Mouse (Mus musculus): Measurements from ENCODE around the gene Slc33a1. TPM values are rescaled to one million over a fixed set of nuclear protein-coding genes. Genes with fewer than 3 reads are reported as not detected.

Gene Slc33a1
- polyA plus RNA-seq (2012; ENCODE audit: insufficient read depth, low replicate concordance), result 13.9 and 33.7 TPM in 2 replicates

- Histone ChIP-seq H3K9me3 (no peaks in the 10 kb centered on the region), H3K4me1 (peaks cover 31% of the 10 kb centered on the region), H3K4me3 (replicated peaks) (peak within 1 kb of the TSS; percentile 93), H3K36me3 (replicated peaks; ENCODE audit: low read length) (peaks cover 11% of the 10 kb centered on the region), H3K27me3 (replicated peaks) (peaks cover 2% of the 10 kb centered on the region)
- TF ChIP-seq GATA1 (IDR thresholded peaks at IDR 0.05; ENCODE audit: borderline replicate concordance, low read length) (no peak), FLI1 (IDR thresholded peaks at IDR 0.05; ENCODE audit: low read length) (peak; percentile 44; the same call in 1 of the 2 replicates)
Measured at GRCm38 (mm10) chr3:63964100-63964921, at the start of gene Slc33a1. Gene Slc33a1, minus strand, starts transcription at chr3:63964768.

- H3K4me3 ChIP-seq (replicated peaks), result no peak overlapping the region
- no peaks in the 10 kb centered on the region for H3K9me3 ChIP-seq
- TF ChIP-seq GATA1 (IDR thresholded peaks at IDR 0.05; ENCODE audit: borderline replicate concordance, low read length) (no peak), FLI1 (IDR thresholded peaks at IDR 0.05; ENCODE audit: low read length) (no peak)
Measured at GRCm38 (mm10) chr3:63988722-63989440, 24.3 kb upstream of the Slc33a1 start.

GRCm38 (mm10) chr3:63986656-63987055, 22.1 kb upstream of the Slc33a1 start:
- peak overlapping the region; percentile 14 for H3K4me3 ChIP-seq (replicated peaks)
- TF ChIP-seq FLI1 (IDR thresholded peaks at IDR 0.05; ENCODE audit: low read length) (no peak), GATA1 (IDR thresholded peaks at IDR 0.05; ENCODE audit: borderline replicate concordance, low read length) (no peak)
- no peaks in the 10 kb centered on the region for H3K27me3 ChIP-seq (replicated peaks)
- no peaks in the 10 kb centered on the region for H3K9me3 ChIP-seq
- H3K36me3 ChIP-seq (replicated peaks; ENCODE audit: low read length), result peaks cover 92% of the 10 kb centered on the region
- H3K4me1 ChIP-seq, result peaks cover 9% of the 10 kb centered on the region; the same call in 1 of the 2 replicates

More at GRCm38 (mm10) chr3:63988722-63989440, 24.3 kb upstream of the Slc33a1 start:
- Histone ChIP-seq H3K4me1 (peaks cover 9% of the 10 kb centered on the region; the same call in 1 of the 2 replicates), H3K36me3 (replicated peaks; ENCODE audit: low read length) (peaks cover 92% of the 10 kb centered on the region), H3K27me3 (replicated peaks) (no peaks in the 10 kb centered on the region)

GRCm38 (mm10) chr3:63977895-63978294, 13.3 kb upstream of the Slc33a1 start:
- Histone ChIP-seq H3K4me3 (replicated peaks) (peak overlapping the region; percentile 69), H3K9me3 (no peaks in the 10 kb centered on the region), H3K4me1 (peaks cover 33% of the 10 kb centered on the region), H3K36me3 (replicated peaks; ENCODE audit: low read length) (peaks cover 32% of the 10 kb centered on the region), H3K27me3 (replicated peaks) (no peaks in the 10 kb centered on the region)
- no peak for TF ChIP-seq FLI1 (IDR thresholded peaks at IDR 0.05; ENCODE audit: low read length)
- no peak for TF ChIP-seq GATA1 (IDR thresholded peaks at IDR 0.05; ENCODE audit: borderline replicate concordance, low read length)

- Histone ChIP-seq H3K36me3 (replicated peaks; ENCODE audit: low read length) (peaks cover 17% of the 10 kb centered on the region), H3K9me3 (no peaks in the 10 kb centered on the region), H3K27me3 (replicated peaks) (no peaks in the 10 kb centered on the region), H3K4me3 (replicated peaks) (peak within 1 kb of the TSS; percentile 92), H3K4me1 (peaks cover 33% of the 10 kb centered on the region)
- TF ChIP-seq FLI1 (IDR thresholded peaks at IDR 0.05; ENCODE audit: low read length) (no peak), GATA1 (IDR thresholded peaks at IDR 0.05; ENCODE audit: borderline replicate concordance, low read length) (peak; percentile 92)
Measured at GRCm38 (mm10) chr3:63975955-63976908, 11.7 kb upstream of the Slc33a1 start, which contains the start of gene Gmps. Gene Gmps, plus strand, starts transcription at chr3:63976106.

GRCm38 (mm10) chr3:63965929-63966328, 1.4 kb upstream of the Slc33a1 start:
- TF ChIP-seq GATA1 (IDR thresholded peaks at IDR 0.05; ENCODE audit: borderline replicate concordance, low read length) (no peak), FLI1 (IDR thresholded peaks at IDR 0.05; ENCODE audit: low read length) (no peak)
- H3K36me3 ChIP-seq (replicated peaks; ENCODE audit: low read length), result peaks cover 4% of the 10 kb centered on the region
- H3K4me1 ChIP-seq, result peaks cover 31% of the 10 kb centered on the region
- no peaks in the 10 kb centered on the region for H3K9me3 ChIP-seq
- no peak overlapping the region for H3K4me3 ChIP-seq (replicated peaks)
- H3K27me3 ChIP-seq (replicated peaks), result peaks cover 2% of the 10 kb centered on the region

GRCm38 (mm10) chr3:63964922-63965249, 318 bp upstream of the Slc33a1 start:
- H3K27me3 ChIP-seq (replicated peaks), result peaks cover 2% of the 10 kb centered on the region
- TF ChIP-seq GATA1 (IDR thresholded peaks at IDR 0.05; ENCODE audit: borderline replicate concordance, low read length), result no peak
- no peak for TF ChIP-seq FLI1 (IDR thresholded peaks at IDR 0.05; ENCODE audit: low read length)
- peaks cover 7% of the 10 kb centered on the region for H3K36me3 ChIP-seq (replicated peaks; ENCODE audit: low read length)
- peaks cover 29% of the 10 kb centered on the region for H3K4me1 ChIP-seq
- H3K4me3 ChIP-seq (replicated peaks), result peak overlapping the region; percentile 93
- no peaks in the 10 kb centered on the region for H3K9me3 ChIP-seq

- H3K4me1 ChIP-seq, result peaks cover 27% of the 10 kb centered on the region
- no peak for TF ChIP-seq FLI1 (IDR thresholded peaks at IDR 0.05; ENCODE audit: low read length)
- no peak for TF ChIP-seq GATA1 (IDR thresholded peaks at IDR 0.05; ENCODE audit: borderline replicate concordance, low read length)
- H3K27me3 ChIP-seq (replicated peaks), result peaks cover 2% of the 10 kb centered on the region
- no peaks in the 10 kb centered on the region for H3K9me3 ChIP-seq
- H3K36me3 ChIP-seq (replicated peaks; ENCODE audit: low read length), result peaks cover 15% of the 10 kb centered on the region
- H3K4me3 ChIP-seq (replicated peaks), result peak overlapping the region; percentile 93
Measured at GRCm38 (mm10) chr3:63963421-63964099, 1.0 kb downstream of the Slc33a1 start.

Measured in megakaryocyte, embryonic 14.5 days (primary cell).